Mouse (Mus musculus) ES-Bruce4 (cell line): ENCODE measurements around the gene Ntm. TPM values are rescaled to one million over a fixed set of nuclear protein-coding genes. Genes with fewer than 3 reads are reported as not detected.

ENCODE experiments used
- H3K27ac ChIP-seq: 2 replicates; pipeline ENCODE4 v1.5.1; 2012; ENCODE audit warnings: low read length, inconsistent platforms; ENCODE audit not compliant: insufficient read depth
- H3K27me3 ChIP-seq: 2 replicates; pipeline ENCODE4 v1.6.1; 2012; ENCODE audit warnings: mild to moderate bottlenecking, low read length, inconsistent platforms; ENCODE audit not compliant: control insufficient read depth, poor library complexity, insufficient read depth, severe bottlenecking
- H3K36me3 ChIP-seq: 2 replicates; pipeline ENCODE4 v1.6.1; 2012; ENCODE audit warnings: inconsistent platforms, mild to moderate bottlenecking, low read length, moderate library complexity; ENCODE audit not compliant: control insufficient read depth, poor library complexity, insufficient read depth, severe bottlenecking
- H3K4me1 ChIP-seq: one replicate; pipeline ENCODE4 v1.8.1; 2011; ENCODE audit warnings: low read length; ENCODE audit not compliant: control insufficient read depth, insufficient read depth
- H3K4me3 ChIP-seq: 2 replicates; pipeline ENCODE4 v1.5.1; 2011; ENCODE audit warnings: low read depth, mild to moderate bottlenecking, low read length
- H3K9ac ChIP-seq: 2 replicates; pipeline ENCODE4 v1.6.1; 2012; ENCODE audit warnings: low read depth, mild to moderate bottlenecking, inconsistent platforms; ENCODE audit not compliant: poor library complexity, severe bottlenecking
- H3K9me3 ChIP-seq: replicated peaks from 2 replicates; pipeline ENCODE4 v1.6.1; 2012; ENCODE audit warnings: mild to moderate bottlenecking, low read length, inconsistent platforms; ENCODE audit not compliant: control insufficient read depth, poor library complexity, insufficient read depth, severe bottlenecking
- CTCF ChIP-seq: IDR thresholded peaks from one replicate; pipeline ENCODE4 v1.8.1; 2011; ENCODE audit warnings: low read depth, low read length
- EP300 ChIP-seq: IDR thresholded peaks from 2 replicates; pipeline ENCODE4 v1.6.1; 2011; ENCODE audit warnings: low read depth, low read length; ENCODE audit not compliant: insufficient read depth
- POLR2A ChIP-seq: IDR thresholded peaks from one replicate; pipeline ENCODE4 v1.8.1; 2011; ENCODE audit warnings: low read length; ENCODE audit not compliant: insufficient read depth
- polyA plus RNA-seq: library from polyadenylated mRNA; stranded (reverse); fragments of >200 nt; gene quantifications from 2 replicates; pipeline ENCODE4 v1.2.4, GENCODE M21; 2011; ENCODE audit warnings: low read depth; ENCODE audit not compliant: missing spikeins, insufficient read depth, insufficient read length

Ntm gene
- polyA plus RNA-seq, 1 experiment: 0.82 TPM

DNA sequence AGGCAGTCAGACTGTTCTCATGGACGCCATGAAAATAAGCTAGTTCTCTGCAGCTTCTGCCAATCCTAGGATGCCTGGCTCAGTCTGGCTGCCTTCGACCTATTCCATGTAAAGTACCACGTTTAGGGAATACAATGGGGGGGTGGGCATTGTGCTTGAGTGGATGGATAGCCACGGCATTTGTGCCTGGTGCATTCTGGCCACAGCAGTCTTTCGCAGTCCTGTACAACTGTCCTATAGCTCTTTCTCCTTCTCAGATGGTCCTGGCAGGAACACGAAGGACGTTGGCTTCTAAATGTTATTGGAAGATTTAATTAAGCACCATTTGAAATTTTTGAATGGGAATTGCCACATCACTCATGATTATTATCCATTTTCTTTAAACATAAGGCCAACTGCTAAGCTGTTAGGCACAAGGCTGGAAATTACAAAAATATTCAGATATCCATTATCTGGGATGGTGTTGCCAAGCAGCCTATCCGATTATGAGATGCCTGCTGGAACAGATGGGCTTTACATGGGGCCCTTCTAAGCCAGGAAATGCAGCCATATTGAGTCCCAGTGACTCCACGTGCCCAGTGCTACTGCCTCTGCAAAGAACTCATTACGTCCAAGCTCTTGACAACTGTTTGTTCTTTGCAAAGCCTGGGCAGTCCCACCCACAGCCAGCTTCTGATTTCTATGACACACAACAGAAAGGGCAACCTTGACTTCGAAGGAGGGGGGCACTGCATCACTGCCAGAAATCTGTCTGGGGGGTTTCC lies 190.1 kb downstream of the Ntm start:
- H3K4me3 ChIP-seq: no peak overlapping the region
- TF ChIP-seq EP300 (no peak), POLR2A (no peak), CTCF (no peak)
- no peak overlapping the region for H3K27ac ChIP-seq
- no peaks in the 10 kb centered on the region for H3K36me3 ChIP-seq
- no peak overlapping the region for H3K9ac ChIP-seq
- H3K4me1 ChIP-seq: no peaks in the 10 kb centered on the region
- H3K9me3 ChIP-seq: no peaks in the 10 kb centered on the region
- H3K27me3 ChIP-seq: no peaks in the 10 kb centered on the region

DNA sequence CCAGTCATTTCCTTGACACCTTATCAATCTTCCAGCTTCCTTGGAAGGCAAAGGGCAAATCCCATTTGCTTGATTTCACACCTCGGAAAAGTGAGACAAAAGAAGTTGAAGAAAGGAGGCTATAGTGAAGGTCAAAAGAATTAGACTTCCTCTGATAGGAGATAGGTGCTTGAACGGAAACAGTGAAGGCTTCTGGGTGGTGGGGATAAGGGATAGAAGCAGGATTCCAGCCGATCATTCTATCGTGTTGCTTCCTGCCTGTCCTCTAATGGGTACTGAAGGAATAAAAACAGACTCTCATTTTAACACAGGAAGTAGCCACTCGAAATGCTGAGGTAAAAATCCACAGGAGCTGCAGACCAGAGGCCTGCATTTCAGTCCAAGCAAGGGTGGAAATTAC lies 191.1 kb downstream of the Ntm start:
- Histone ChIP-seq H3K27ac (no peak overlapping the region), H3K27me3 (no peaks in the 10 kb centered on the region), H3K36me3 (no peaks in the 10 kb centered on the region), H3K9ac (no peak overlapping the region), H3K4me3 (no peak overlapping the region), H3K9me3 (no peaks in the 10 kb centered on the region), H3K4me1 (no peaks in the 10 kb centered on the region)
- TF ChIP-seq EP300: no peak
- TF ChIP-seq POLR2A: no peak
- no peak for TF ChIP-seq CTCF

- Histone ChIP-seq H3K4me1 (no peaks in the 10 kb centered on the region), H3K9me3 (no peaks in the 10 kb centered on the region), H3K36me3 (no peaks in the 10 kb centered on the region), H3K27ac (no peak overlapping the region), H3K9ac (no peak overlapping the region), H3K4me3 (no peak overlapping the region), H3K27me3 (no peaks in the 10 kb centered on the region)
- TF ChIP-seq EP300: no peak
- no peak for TF ChIP-seq CTCF
- no peak for TF ChIP-seq POLR2A
Measured at GRCm38 (mm10) chr9:29771071-29771785, 191.7 kb downstream of the Ntm start.

DNA sequence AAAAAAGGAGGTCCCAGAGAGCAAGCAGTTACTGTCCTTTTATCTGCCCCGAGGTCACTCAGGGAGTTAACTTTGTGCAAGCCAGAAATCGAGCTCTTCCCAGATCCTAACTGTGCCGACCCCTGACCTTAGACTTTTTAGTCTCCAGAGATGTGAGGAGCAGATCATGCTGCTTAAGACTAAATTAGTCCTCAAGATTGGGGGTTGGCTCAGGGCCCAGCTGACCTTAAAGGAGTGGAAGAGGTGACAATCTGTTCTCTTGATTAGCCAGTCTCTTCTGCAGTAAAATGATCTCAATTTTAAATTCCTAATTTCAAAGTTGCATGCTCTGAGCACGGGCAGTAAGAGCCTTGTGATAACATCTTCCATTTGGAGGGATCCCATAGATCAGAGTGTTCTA lies 193.6 kb downstream of the Ntm start:
- Histone ChIP-seq H3K36me3 (no peaks in the 10 kb centered on the region), H3K9me3 (no peaks in the 10 kb centered on the region), H3K9ac (no peak overlapping the region), H3K4me3 (no peak overlapping the region), H3K27ac (no peak overlapping the region), H3K27me3 (no peaks in the 10 kb centered on the region), H3K4me1 (no peaks in the 10 kb centered on the region)
- TF ChIP-seq CTCF (no peak), EP300 (no peak), POLR2A (no peak)

GRCm38 (mm10) chr9:29765990-29766980 lies 196.7 kb downstream of the Ntm start:
- H3K9me3 ChIP-seq: no peaks in the 10 kb centered on the region
- H3K4me3 ChIP-seq: no peak overlapping the region
- TF ChIP-seq POLR2A (no peak), EP300 (no peak), CTCF (no peak)
- H3K36me3 ChIP-seq: no peaks in the 10 kb centered on the region
- H3K27me3 ChIP-seq: no peaks in the 10 kb centered on the region
- H3K27ac ChIP-seq: no peak overlapping the region
- no peak overlapping the region for H3K9ac ChIP-seq
- H3K4me1 ChIP-seq: no peaks in the 10 kb centered on the region
